Mouse (Mus musculus) thymus, postnatal 14 days (tissue): ENCODE results near the gene Osbpl3.

Source experiments
- DNase-seq: peaks from one replicate; pipeline ENCODE4 v3.0.0; 2021

Osbpl3 gene

GRCm38 (mm10) chr6:50455829-50456469 lies at the start of gene Osbpl3:
TSS of gene Osbpl3 (minus strand) at chr6:50456201.
- DNase-seq, result peak; percentile 85

- DNase-seq, result no peak
These were observed 49.5 kb upstream of the Osbpl3 start for GRCm38 (mm10) chr6:50505531-50505930.

GRCm38 (mm10) chr6:50504711-50505110 lies 48.7 kb upstream of the Osbpl3 start:
- no peak for DNase-seq

- DNase-seq, result no peak
These were observed 47.8 kb upstream of the Osbpl3 start for GRCm38 (mm10) chr6:50503779-50504178.

GRCm38 (mm10) chr6:50503031-50503430 lies 47.0 kb upstream of the Osbpl3 start:
- DNase-seq, result no peak

GRCm38 (mm10) chr6:50498346-50498745 lies 42.3 kb upstream of the Osbpl3 start:
- no peak for DNase-seq

- DNase-seq, result no peak
These were observed 34.5 kb upstream of the Osbpl3 start for GRCm38 (mm10) chr6:50490519-50490918.

- DNase-seq, result no peak
These were observed 33.4 kb upstream of the Osbpl3 start for GRCm38 (mm10) chr6:50489380-50489779.

GRCm38 (mm10) chr6:50486035-50486902 lies 30.3 kb upstream of the Osbpl3 start:
- DNase-seq, result no peak

- no peak for DNase-seq
These were observed 27.4 kb upstream of the Osbpl3 start for GRCm38 (mm10) chr6:50483426-50483825.

- no peak for DNase-seq
These were observed 25.5 kb upstream of the Osbpl3 start for GRCm38 (mm10) chr6:50481460-50481859.

GRCm38 (mm10) chr6:50466451-50466850 lies 10.4 kb upstream of the Osbpl3 start:
- DNase-seq, result no peak

- no peak for DNase-seq
These were observed 8.9 kb upstream of the Osbpl3 start for GRCm38 (mm10) chr6:50464690-50465485.

GRCm38 (mm10) chr6:50462026-50462425 lies 6.0 kb upstream of the Osbpl3 start:
- DNase-seq, result no peak

GRCm38 (mm10) chr6:50461585-50461984 lies 5.6 kb upstream of the Osbpl3 start:
- no peak for DNase-seq

- DNase-seq, result no peak
These were observed 4.6 kb upstream of the Osbpl3 start for GRCm38 (mm10) chr6:50460646-50461045.

- no peak for DNase-seq
These were observed 4.2 kb upstream of the Osbpl3 start for GRCm38 (mm10) chr6:50460246-50460645.

- DNase-seq, result no peak
These were observed 3.3 kb upstream of the Osbpl3 start for GRCm38 (mm10) chr6:50459271-50459670.

- no peak for DNase-seq
These were observed 1.7 kb upstream of the Osbpl3 start for GRCm38 (mm10) chr6:50457551-50458348.

- DNase-seq, result peak; percentile 13
These were observed 705 bp upstream of the Osbpl3 start for GRCm38 (mm10) chr6:50456706-50457105.

GRCm38 (mm10) chr6:50455102-50455828 lies 736 bp downstream of the Osbpl3 start:
- peak; percentile 59 for DNase-seq

- DNase-seq, result no peak
These were observed 2.4 kb downstream of the Osbpl3 start for GRCm38 (mm10) chr6:50453651-50454050.
